Mouse (Mus musculus) lung, embryonic 14.5 days (tissue): ENCODE results near the gene Eif2d. TPM values are rescaled to one million over a fixed set of nuclear protein-coding genes. Genes with fewer than 3 reads are reported as not detected.

ENCODE experiments used
- ATAC-seq: fragments of 200-750 bp; cut with Nextera tagmentation; 2 replicates; pipeline ENCODE4 v1.8.0; 2017; ENCODE audit warnings: mild to moderate bottlenecking, moderate TSS enrichment, moderate library complexity; ENCODE audit not compliant: insufficient read depth
- DNase-seq: peaks from one replicate; pipeline ENCODE4 v3.0.0-alpha.2; 2015
- H3K27ac ChIP-seq: fragments of 300-500 bp; sonication (generic); 2 replicates; pipeline ENCODE4 v1.5.1; 2014; ENCODE audit warnings: low read depth, mild to moderate bottlenecking, moderate library complexity
- H3K27me3 ChIP-seq: fragments of 300-500 bp; sonication (generic); 2 replicates; pipeline ENCODE4 v1.6.1; 2014; ENCODE audit warnings: low read length, control low read depth; ENCODE audit not compliant: insufficient read depth
- H3K36me3 ChIP-seq: fragments of 300-500 bp; sonication (generic); 2 replicates; pipeline ENCODE4 v1.6.1; 2014; ENCODE audit warnings: control low read depth; ENCODE audit not compliant: insufficient read depth
- H3K4me1 ChIP-seq: fragments of 300-500 bp; sonication (generic); 2 replicates; pipeline ENCODE4 v1.6.1; 2014; ENCODE audit warnings: antibody characterized with exemption, control low read depth; ENCODE audit not compliant: insufficient read depth
- H3K4me2 ChIP-seq: fragments of 300-500 bp; sonication (generic); 2 replicates; pipeline ENCODE4 v1.6.1; 2014; ENCODE audit warnings: mild to moderate bottlenecking
- H3K4me3 ChIP-seq: fragments of 300-500 bp; sonication (generic); 2 replicates; pipeline ENCODE4 v1.5.1; 2014; ENCODE audit warnings: low read depth, low read length
- H3K9ac ChIP-seq: fragments of 300-500 bp; sonication (generic); 2 replicates; pipeline ENCODE4 v1.6.1; 2014
- H3K9me3 ChIP-seq: fragments of 300-500 bp; sonication (generic); 2 replicates; pipeline ENCODE4 v1.6.1; 2016; ENCODE audit warnings: low read depth, low read length, control low read depth
- CTCF ChIP-seq: IDR thresholded peaks from 2 replicates; pipeline ENCODE4 v1.5.1; 2016; ENCODE audit warnings: antibody characterized with exemption, low read depth
- WGBS: fragments of 180-500 bp; shearing (Covaris S2); extraction: QIAGEN DNeasy Blood & Tissue Kit; methylation state at CpG from one replicate; pipeline ENCODE4 v1.1.7; 2014; 5-methylcytosine and 5-hydroxymethylcytosine counted together
- polyA plus RNA-seq: library from polyadenylated mRNA; unstranded; fragments of >200 nt; fragmentation: Nextera tagmentation; extraction: Ambion mirVana; gene quantifications from 2 replicates; pipeline ENCODE4 v1.2.1, GENCODE M21; 2014

The Eif2d gene
- polyA plus RNA-seq, 1 experiment from 2014 or later, result 58.0 TPM

DNA sequence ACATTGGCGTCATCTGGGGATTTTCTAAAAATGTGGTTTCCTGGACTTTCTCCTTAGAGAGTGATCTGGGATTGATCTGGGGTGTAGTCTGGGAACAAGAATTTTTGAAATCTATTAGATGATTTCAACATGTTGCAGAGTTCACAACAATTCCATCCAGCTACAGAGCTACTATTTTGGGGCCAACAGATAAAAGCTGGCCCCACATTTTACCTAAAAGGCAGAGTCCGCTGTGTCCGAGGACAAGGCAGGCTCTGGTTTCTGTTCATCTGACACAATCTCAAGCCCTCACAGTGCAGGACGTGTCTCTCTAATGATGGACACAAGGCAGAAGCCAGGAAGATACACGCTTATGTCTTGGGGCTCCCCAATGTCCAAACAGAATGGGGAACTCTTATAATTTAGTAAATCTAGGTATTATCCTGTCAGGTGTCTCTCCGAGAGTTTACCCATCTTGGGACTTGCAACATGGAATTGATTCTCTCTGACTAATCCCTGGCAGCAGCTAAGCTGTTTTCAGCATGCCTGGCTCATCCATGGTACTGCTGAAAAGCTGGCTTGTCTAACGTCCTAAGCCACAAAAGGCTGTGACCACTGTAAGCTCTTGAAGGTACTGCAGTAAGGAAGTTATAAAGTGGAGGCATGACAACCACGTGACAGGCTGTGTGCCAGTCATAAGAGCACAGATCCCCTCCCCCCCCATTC is 32.1 kb downstream of the Eif2d start:
- H3K27ac ChIP-seq, result no peak overlapping the region
- 78% methylated on average over 8 of the region's 8 CpGs for WGBS
- H3K9ac ChIP-seq, result no peak overlapping the region
- ATAC-seq (no peak), DNase-seq (no peak)
- H3K4me3 ChIP-seq, result no peak overlapping the region
- no peaks in the 10 kb centered on the region for H3K9me3 ChIP-seq
- 0 out of 2 replicates have a peak, but pooled peaks cover 3% of the 10 kb centered on the region for H3K36me3 ChIP-seq
- H3K4me2 ChIP-seq, result no peak overlapping the region
- H3K4me1 ChIP-seq, result no peaks in the 10 kb centered on the region
- H3K27me3 ChIP-seq, result no peaks in the 10 kb centered on the region
- no peak for TF ChIP-seq CTCF

DNA sequence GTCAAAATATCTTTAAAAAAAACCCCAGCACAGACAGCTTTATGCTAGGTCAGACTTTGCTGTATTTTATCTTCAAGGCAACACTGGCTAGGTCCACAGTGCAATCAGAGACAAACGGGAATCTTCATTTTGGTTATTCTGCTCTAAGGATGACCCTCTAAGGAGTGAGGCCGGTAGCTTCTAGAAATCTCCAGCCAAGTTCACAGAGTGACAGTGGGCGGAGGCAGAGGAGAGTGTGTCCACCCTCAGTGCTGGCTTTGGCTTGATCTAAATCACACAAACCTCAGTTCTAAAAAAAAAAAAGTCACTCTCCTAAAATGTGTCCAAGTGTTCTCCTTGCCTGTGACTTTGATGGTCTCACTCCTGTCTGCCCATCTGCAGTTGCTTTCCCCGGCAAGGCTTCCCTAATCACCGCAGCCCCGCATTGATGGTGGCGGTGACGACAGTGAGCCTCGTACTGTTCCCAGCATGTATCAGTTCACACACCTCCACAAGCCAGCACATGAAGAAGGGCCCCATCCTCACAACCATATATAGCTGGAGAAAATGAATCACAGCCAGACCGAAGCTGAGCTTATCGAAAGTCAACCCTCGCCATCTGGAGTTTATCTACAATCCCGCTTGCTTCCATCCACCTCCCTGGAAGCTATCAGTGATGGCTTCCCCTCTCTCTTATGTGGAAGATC is 33.0 kb downstream of the Eif2d start:
- no peak overlapping the region for H3K4me3 ChIP-seq
- H3K9me3 ChIP-seq, result no peaks in the 10 kb centered on the region
- H3K36me3 ChIP-seq, result no peaks in the 10 kb centered on the region
- no peak overlapping the region for H3K9ac ChIP-seq
- DNase-seq, result no peak
- ATAC-seq, result no peak
- no peak overlapping the region for H3K27ac ChIP-seq
- TF ChIP-seq CTCF, result no peak
- H3K4me1 ChIP-seq, result no peaks in the 10 kb centered on the region
- no peak overlapping the region for H3K4me2 ChIP-seq
- 60% methylated on average over 13 of the region's 13 CpGs for WGBS
- no peaks in the 10 kb centered on the region for H3K27me3 ChIP-seq

DNA sequence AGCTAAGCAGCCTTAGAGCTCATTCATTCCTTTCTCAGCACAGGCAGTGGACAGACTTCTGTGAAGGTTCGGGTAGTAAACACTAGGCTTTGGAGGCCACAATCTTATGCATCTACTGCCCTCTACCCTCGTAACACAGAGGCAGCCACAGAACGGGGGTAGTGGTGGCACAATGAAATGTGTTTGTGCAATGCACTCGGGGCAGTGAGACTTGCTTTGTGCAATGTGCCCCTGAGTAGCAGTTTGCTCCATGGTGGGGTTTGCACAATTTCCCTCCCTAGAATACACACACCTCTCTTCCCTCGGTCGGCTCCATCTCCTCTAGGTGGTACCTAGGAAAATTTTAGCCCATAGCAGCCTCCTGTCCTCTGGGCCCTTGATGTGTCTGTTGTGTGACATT is 34.0 kb downstream of the Eif2d start:
- no peak overlapping the region for H3K4me2 ChIP-seq
- no peaks in the 10 kb centered on the region for H3K27me3 ChIP-seq
- H3K4me1 ChIP-seq, result no peaks in the 10 kb centered on the region
- ATAC-seq, result no peak
- no peaks in the 10 kb centered on the region for H3K36me3 ChIP-seq
- no peak overlapping the region for H3K9ac ChIP-seq
- no peak for TF ChIP-seq CTCF
- no peaks in the 10 kb centered on the region for H3K9me3 ChIP-seq
- H3K4me3 ChIP-seq, result no peak overlapping the region
- DNase-seq, result no peak
- 69% methylated on average over 6 of the region's 6 CpGs for WGBS
- no peak overlapping the region for H3K27ac ChIP-seq

DNA sequence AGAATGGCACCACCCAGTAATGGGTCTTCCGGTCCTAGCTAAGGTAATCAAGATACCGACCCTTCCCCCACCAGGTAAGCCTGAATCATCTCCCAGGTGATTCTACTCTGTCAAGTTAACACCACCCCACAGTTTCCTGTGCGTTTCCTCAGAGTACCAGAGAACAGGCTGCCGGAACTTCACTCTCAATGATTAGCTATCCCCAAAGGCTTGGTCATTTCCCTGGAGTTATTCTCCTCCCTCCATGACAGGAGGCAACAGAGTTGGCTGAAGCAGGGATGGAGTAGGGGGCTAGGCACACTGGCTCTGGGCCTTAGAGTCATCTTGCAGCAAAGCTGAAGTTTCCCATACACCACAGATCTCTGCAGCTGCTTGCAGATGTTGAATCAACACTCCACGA is 34.9 kb downstream of the Eif2d start:
- Histone ChIP-seq H3K36me3 (no peaks in the 10 kb centered on the region), H3K27ac (no peak overlapping the region), H3K9ac (no peak overlapping the region), H3K4me1 (no peaks in the 10 kb centered on the region), H3K4me2 (no peak overlapping the region), H3K9me3 (no peaks in the 10 kb centered on the region), H3K4me3 (no peak overlapping the region), H3K27me3 (no peaks in the 10 kb centered on the region)
- no peak for TF ChIP-seq CTCF
- DNase-seq (no peak), ATAC-seq (no peak)
- 76% methylated on average over 5 of the region's 5 CpGs for WGBS

DNA sequence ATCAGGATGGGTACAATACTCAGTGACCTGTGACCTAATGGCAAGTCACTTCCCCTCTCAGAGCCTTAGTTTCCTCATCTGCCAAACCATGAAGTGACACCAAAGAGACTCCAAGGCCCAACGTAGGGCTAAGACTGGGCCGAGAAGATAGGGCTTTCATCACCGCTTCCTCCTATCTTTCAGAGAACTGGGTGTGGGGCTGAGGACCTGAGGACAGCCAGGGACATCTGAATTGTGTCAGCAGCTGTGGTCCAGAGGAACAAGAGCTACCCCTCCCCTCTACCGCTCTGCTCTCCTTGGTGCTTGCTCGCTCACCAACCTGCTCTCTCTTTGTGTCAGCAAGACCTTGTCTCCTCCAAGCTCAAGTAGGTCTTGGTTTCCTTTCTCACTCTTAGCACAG is 35.7 kb downstream of the Eif2d start:
- Histone ChIP-seq H3K4me3 (no peak overlapping the region), H3K9me3 (no peaks in the 10 kb centered on the region), H3K27me3 (no peaks in the 10 kb centered on the region), H3K27ac (no peak overlapping the region), H3K4me2 (no peak overlapping the region), H3K4me1 (no peaks in the 10 kb centered on the region), H3K9ac (no peak overlapping the region), H3K36me3 (no peaks in the 10 kb centered on the region)
- DNase-seq (no peak), ATAC-seq (no peak)
- WGBS, result 87% methylated on average over 5 of the region's 5 CpGs
- no peak for TF ChIP-seq CTCF

DNA sequence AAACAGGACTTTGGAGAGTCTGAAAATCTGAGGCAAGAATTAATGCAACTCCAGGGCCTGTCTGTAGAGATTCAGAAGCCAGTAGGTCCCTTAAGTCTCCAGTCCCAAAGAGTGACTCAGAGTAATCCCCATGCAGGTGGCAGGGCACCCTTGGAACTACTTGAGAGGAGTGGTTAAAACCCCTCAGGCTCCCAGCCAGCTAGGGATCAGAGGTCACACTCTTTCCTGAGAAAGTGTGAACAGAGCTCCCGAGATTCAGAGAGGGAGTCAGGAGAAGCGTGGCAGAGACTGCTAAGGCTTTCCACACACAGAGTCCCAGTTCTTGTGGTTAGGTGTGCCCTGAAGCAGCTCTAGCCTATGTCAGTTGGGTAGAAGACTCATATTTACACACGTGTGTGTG is 40.8 kb downstream of the Eif2d start:
- Histone ChIP-seq H3K4me1 (no peaks in the 10 kb centered on the region), H3K27me3 (no peaks in the 10 kb centered on the region), H3K4me2 (no peak overlapping the region), H3K27ac (no peak overlapping the region), H3K36me3 (no peaks in the 10 kb centered on the region), H3K9ac (no peak overlapping the region), H3K4me3 (no peak overlapping the region), H3K9me3 (no peaks in the 10 kb centered on the region)
- no peak for DNase-seq
- no peak for TF ChIP-seq CTCF
- ATAC-seq, result no peak
- 35% methylated on average over 3 of the region's 3 CpGs for WGBS

DNA sequence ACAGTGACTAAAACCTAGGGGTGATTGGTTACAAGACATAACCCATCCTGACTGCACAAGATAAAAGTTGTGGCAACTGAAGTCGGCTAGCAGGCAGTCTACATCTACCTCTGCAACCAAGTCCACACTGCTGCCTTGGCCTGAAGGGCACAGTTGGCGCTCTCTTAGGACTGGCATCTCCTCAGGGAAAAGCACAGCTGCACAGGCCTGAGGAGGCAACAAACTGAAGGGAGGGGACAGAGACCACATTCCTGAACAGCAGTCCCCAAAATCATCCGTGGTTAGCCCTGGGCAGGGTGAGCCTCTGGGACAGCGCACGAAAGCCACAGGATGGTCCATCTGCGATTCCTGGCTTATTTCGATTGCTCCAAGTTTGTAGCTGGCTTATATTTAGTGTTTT is 42.7 kb downstream of the Eif2d start:
- peaks cover 10% of the 10 kb centered on the region; the same call in 1 of the 2 replicates for H3K4me1 ChIP-seq
- DNase-seq (no peak), ATAC-seq (no peak)
- 77% methylated on average over 7 of the region's 7 CpGs for WGBS
- H3K27me3 ChIP-seq, result no peaks in the 10 kb centered on the region
- no peak overlapping the region for H3K4me3 ChIP-seq
- TF ChIP-seq CTCF, result no peak
- no peak overlapping the region for H3K4me2 ChIP-seq
- no peak overlapping the region for H3K9ac ChIP-seq
- H3K9me3 ChIP-seq, result no peaks in the 10 kb centered on the region
- H3K36me3 ChIP-seq, result no peaks in the 10 kb centered on the region
- H3K27ac ChIP-seq, result no peak overlapping the region
